Mouse (Mus musculus) kidney, postnatal 25 days (tissue): ENCODE measurements around the gene Cd300lb.

Experiments used
- DNase-seq, 2 experiments: peaks; one replicate each; pipeline ENCODE4 v3.0.0; 2021; ENCODE audit warnings: mixed read lengths in 2 of 2

Cd300lb gene

GRCm38 (mm10) chr11:114880589-114880988 lies 53.6 kb downstream of the Cd300lb start:
- DNase-seq: peak in 1 of 2 experiments; percentile 71

GRCm38 (mm10) chr11:114880185-114880584 lies 54.0 kb downstream of the Cd300lb start:
- no peak for DNase-seq

GRCm38 (mm10) chr11:114879666-114880065 lies 54.5 kb downstream of the Cd300lb start:
- DNase-seq: no peak

GRCm38 (mm10) chr11:114877145-114877544 lies 57.0 kb downstream of the Cd300lb start:
- DNase-seq: peak; percentile 83 to 85

- no peak for DNase-seq
Observed at GRCm38 (mm10) chr11:114876621-114877020, 57.6 kb downstream of the Cd300lb start.

- DNase-seq: peak; percentile 66 to 88
Observed at GRCm38 (mm10) chr11:114876176-114876575, 58.0 kb downstream of the Cd300lb start.

GRCm38 (mm10) chr11:114875301-114875801 lies 58.8 kb downstream of the Cd300lb start:
- DNase-seq: peak; percentile 84 to 95

GRCm38 (mm10) chr11:114874226-114875145 lies 59.7 kb downstream of the Cd300lb start:
- DNase-seq: no peak

- DNase-seq: peak in 1 of 2 experiments; percentile 47
Observed at GRCm38 (mm10) chr11:114873022-114873817, 61.0 kb downstream of the Cd300lb start.
